Mouse (Mus musculus): ENCODE measurements around the gene Fam162a. TPM values are rescaled to one million over a fixed set of nuclear protein-coding genes. Genes with fewer than 3 reads are reported as not detected.

The Fam162a gene
- total and polyA plus RNA-seq, 2 experiments from 2014 or later = 126 to 755 TPM

DNA sequence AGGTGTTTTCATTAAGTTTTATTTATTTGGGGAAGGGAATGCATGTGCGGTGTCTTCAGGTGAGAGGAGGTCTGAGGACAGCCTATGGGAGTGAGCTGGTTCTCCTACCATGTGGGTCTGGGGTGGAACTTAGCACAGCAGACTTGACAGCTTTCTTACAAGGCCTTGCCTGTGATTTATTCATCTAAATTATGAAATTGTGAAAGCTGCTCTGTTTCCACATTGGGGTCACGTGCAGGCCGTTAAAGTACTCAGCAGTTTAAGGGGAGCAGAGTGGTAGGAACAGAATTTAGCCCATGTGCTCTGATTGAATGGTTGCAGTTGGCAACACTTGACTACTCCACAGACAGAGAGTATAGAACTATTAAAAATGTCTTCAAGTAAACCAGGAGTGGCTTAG lies 8.5 kb upstream of the Fam162a start:
- no peaks in the 10 kb centered on the region for H3K27me3 ChIP-seq (ENCODE audit: control insufficient read depth, insufficient read depth, low read length)
- H3K27ac ChIP-seq (ENCODE audit: low read depth) = no peak overlapping the region
- no peaks in the 10 kb centered on the region for H3K4me1 ChIP-seq (ENCODE audit: control insufficient read depth, insufficient read depth)
- 95% methylated on average over 3 of the region's 3 CpGs for WGBS
- peaks cover 16% of the 10 kb centered on the region for H3K36me3 ChIP-seq (replicated peaks; ENCODE audit: control insufficient read depth, insufficient read depth, low read length)
- no peak for ATAC-seq (ENCODE audit: insufficient read depth, low read depth)
- H3K4me2 ChIP-seq (ENCODE audit: low read depth, low read length) = no peak overlapping the region
- no peak overlapping the region for H3K9ac ChIP-seq (replicated peaks; ENCODE audit: low read depth, low read length)
- TF ChIP-seq EP300 (IDR thresholded peaks at IDR 0.05; ENCODE audit: low read depth) (no peak), CTCF (IDR thresholded peaks at IDR 0.05; ENCODE audit: low read depth) (no peak)
- H3K4me3 ChIP-seq (ENCODE audit: low read depth, low read length) = no peak overlapping the region
- H3K9me3 ChIP-seq (replicated peaks; ENCODE audit: control insufficient read depth, low read length) = no peaks in the 10 kb centered on the region
- no peak for DNase-seq (ENCODE audit: low spot score)

DNA sequence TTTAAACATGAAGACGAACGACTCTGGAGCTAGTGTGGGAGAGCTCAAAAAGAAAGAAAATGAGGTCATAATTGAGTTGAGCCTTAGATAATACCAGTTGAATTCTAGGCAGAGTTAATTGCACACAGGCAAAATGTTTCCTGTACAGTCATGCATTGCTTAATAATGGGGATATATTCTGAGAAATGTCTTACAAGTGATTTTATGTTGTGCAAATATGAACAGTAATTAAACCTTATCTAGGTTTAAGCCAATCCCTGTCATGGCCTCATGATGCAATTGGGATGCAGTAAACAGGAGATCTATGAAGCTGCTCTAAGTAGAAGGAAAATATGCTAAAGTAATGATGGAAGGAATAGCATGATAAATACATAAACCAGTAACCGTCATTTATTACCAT lies 3.4 kb upstream of the Fam162a start:
- Histone ChIP-seq H3K4me3 (ENCODE audit: low read depth, low read length) (no peak overlapping the region), H3K9me3 (replicated peaks; ENCODE audit: control insufficient read depth, low read length) (no peaks in the 10 kb centered on the region), H3K4me2 (ENCODE audit: low read depth, low read length) (no peak overlapping the region), H3K9ac (replicated peaks; ENCODE audit: low read depth, low read length) (no peak overlapping the region), H3K36me3 (replicated peaks; ENCODE audit: control insufficient read depth, insufficient read depth, low read length) (no peaks in the 10 kb centered on the region), H3K27ac (ENCODE audit: low read depth) (no peak overlapping the region), H3K4me1 (ENCODE audit: control insufficient read depth, insufficient read depth) (no peaks in the 10 kb centered on the region), H3K27me3 (ENCODE audit: control insufficient read depth, insufficient read depth, low read length) (no peaks in the 10 kb centered on the region)
- no peak for TF ChIP-seq CTCF (IDR thresholded peaks at IDR 0.05; ENCODE audit: low read depth)
- no peak for TF ChIP-seq EP300 (IDR thresholded peaks at IDR 0.05; ENCODE audit: low read depth)
- 86% methylated on average over 3 of the region's 3 CpGs for WGBS
- ATAC-seq (ENCODE audit: insufficient read depth, low read depth) = no peak
- no peak for DNase-seq (ENCODE audit: low spot score)

DNA sequence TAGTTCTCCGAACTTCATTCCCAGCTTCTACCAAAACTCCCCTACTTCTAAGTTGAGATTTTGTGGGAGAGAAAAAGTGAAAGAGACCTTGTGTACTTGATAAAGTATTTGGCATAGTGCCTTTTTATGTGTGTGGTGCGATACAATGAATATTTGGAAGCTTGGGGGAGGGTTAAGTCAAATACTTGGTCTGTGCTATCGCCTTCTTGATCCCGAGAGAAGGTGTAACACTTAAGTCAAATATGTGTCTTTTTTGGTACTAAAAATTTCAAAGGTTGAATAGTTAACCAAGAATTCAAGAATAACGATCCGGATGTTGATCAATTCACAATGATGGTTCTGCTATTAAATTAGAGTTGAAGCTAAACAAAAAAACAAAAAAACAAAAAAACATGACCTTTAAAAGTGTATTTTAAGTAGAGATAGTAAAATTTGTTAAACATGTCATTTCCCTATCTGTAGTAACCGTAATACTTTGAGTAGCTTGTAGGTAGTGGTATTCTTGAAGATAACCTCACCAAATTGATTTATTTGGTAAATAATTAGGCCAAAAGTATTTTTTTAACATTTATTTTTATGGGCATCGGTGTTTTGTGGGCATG lies 1.1 kb upstream of the Fam162a start:
- H3K36me3 ChIP-seq (replicated peaks; ENCODE audit: control insufficient read depth, insufficient read depth, low read length) = no peaks in the 10 kb centered on the region; the same call in 1 of the 2 replicates
- H3K9ac ChIP-seq (replicated peaks; ENCODE audit: low read depth, low read length) = peak overlapping the region; percentile 92
- peak overlapping the region; percentile 100 for H3K27ac ChIP-seq (ENCODE audit: low read depth)
- 26% methylated on average over 8 of the region's 8 CpGs for WGBS
- ATAC-seq (ENCODE audit: insufficient read depth, low read depth) = no peak
- peak overlapping the region; percentile 86 for H3K4me3 ChIP-seq (ENCODE audit: low read depth, low read length)
- H3K4me2 ChIP-seq (ENCODE audit: low read depth, low read length) = peak overlapping the region; percentile 87
- H3K27me3 ChIP-seq (ENCODE audit: control insufficient read depth, insufficient read depth, low read length) = no peaks in the 10 kb centered on the region
- no peak for DNase-seq (ENCODE audit: low spot score)
- H3K4me1 ChIP-seq (ENCODE audit: control insufficient read depth, insufficient read depth) = peaks cover 14% of the 10 kb centered on the region
- no peak for TF ChIP-seq CTCF (IDR thresholded peaks at IDR 0.05; ENCODE audit: low read depth)
- no peaks in the 10 kb centered on the region for H3K9me3 ChIP-seq (replicated peaks; ENCODE audit: control insufficient read depth, low read length)

DNA sequence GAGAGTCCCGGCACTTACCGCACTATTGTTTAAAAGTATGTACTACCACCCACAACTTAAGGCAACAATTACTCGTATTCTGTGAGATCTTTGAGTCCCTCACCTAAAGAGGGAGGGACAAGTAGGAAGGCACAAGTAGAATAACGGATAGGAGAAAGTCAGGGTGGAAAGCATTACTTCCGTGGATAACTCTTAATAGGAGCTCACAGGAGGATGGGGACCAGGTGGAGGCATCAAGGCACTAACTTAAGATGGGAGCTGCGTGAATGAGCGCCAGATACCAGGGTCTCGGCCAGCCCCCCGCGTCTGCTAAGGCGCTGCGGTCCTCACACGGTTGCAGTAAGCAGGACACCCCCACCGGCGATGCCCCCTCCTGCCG lies 334 bp downstream of the Fam162a start:
- Histone ChIP-seq H3K27me3 (ENCODE audit: control insufficient read depth, insufficient read depth, low read length) (no peaks in the 10 kb centered on the region), H3K4me1 (ENCODE audit: control insufficient read depth, insufficient read depth) (peaks cover 19% of the 10 kb centered on the region), H3K9me3 (replicated peaks; ENCODE audit: control insufficient read depth, low read length) (no peaks in the 10 kb centered on the region), H3K9ac (replicated peaks; ENCODE audit: low read depth, low read length) (peak overlapping the region; percentile 92), H3K36me3 (replicated peaks; ENCODE audit: control insufficient read depth, insufficient read depth, low read length) (no peaks in the 10 kb centered on the region; the same call in 1 of the 2 replicates), H3K27ac (ENCODE audit: low read depth) (peak overlapping the region; percentile 100), H3K4me2 (ENCODE audit: low read depth, low read length) (peak overlapping the region; percentile 87), H3K4me3 (ENCODE audit: low read depth, low read length) (peak overlapping the region; percentile 86)
- WGBS = 0% methylated on average over 16 of the region's 16 CpGs
- DNase-seq (ENCODE audit: low spot score) = no peak
- no peak for TF ChIP-seq EP300 (IDR thresholded peaks at IDR 0.05; ENCODE audit: low read depth)
- no peak; the same call in 1 of the 2 replicates for ATAC-seq (ENCODE audit: insufficient read depth, low read depth)

DNA sequence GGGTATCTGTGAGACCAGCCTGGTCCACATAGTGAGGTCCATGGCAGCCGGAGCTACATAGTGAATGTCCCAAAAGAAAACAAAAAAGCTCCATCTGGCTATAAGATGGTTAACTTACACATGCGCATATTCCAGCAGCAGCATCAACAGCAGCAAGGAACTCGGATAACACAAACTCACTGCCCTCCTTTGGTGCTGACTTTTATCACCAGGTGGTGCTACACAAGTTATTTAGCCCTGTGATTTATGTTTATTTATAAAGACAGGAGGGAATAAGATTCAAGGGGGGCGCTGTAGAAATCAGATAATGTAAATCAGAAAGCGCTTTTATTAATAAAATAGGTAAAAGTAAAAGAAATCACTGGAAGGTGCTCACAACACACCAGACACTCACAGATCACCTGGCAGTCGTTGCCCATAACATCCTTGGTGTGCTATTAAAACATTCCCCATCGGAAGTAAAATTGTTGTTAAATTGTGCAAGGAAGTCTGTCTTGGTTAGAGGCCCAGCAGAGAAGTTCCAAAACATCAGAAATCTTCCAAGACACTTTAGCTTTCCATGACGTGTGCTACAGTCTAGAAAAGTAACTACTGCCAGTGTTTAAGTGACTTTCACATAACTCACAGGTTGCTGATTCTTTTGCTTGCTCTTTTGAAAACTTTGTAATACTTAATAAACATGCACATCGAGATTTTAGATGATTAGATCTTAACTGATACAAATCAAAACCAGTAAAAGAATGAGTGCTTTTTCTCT lies 1.4 kb downstream of the Fam162a start:
- 15% methylated on average over 9 of the region's 9 CpGs for WGBS
- Histone ChIP-seq H3K4me3 (ENCODE audit: low read depth, low read length) (peak overlapping the region; percentile 86), H3K36me3 (replicated peaks; ENCODE audit: control insufficient read depth, insufficient read depth, low read length) (no peaks in the 10 kb centered on the region; the same call in 1 of the 2 replicates), H3K4me2 (ENCODE audit: low read depth, low read length) (peak overlapping the region; percentile 87), H3K4me1 (ENCODE audit: control insufficient read depth, insufficient read depth) (peaks cover 27% of the 10 kb centered on the region), H3K27me3 (ENCODE audit: control insufficient read depth, insufficient read depth, low read length) (no peaks in the 10 kb centered on the region), H3K9ac (replicated peaks; ENCODE audit: low read depth, low read length) (peak overlapping the region; percentile 92), H3K27ac (ENCODE audit: low read depth) (peak overlapping the region; percentile 100), H3K9me3 (replicated peaks; ENCODE audit: control insufficient read depth, low read length) (no peaks in the 10 kb centered on the region)
- no peak for TF ChIP-seq EP300 (IDR thresholded peaks at IDR 0.05; ENCODE audit: low read depth)
- peak; percentile 13; the same call in 1 of the 2 replicates for TF ChIP-seq CTCF (IDR thresholded peaks at IDR 0.05; ENCODE audit: low read depth)
- no peak for ATAC-seq (ENCODE audit: insufficient read depth, low read depth)
- DNase-seq (ENCODE audit: low spot score) = no peak
